Mouse (Mus musculus) hematopoietic stem cell, adult 5-6 weeks (primary cell): ENCODE measurements at regions not wholly inside any gene's neighbourhood (a gene's known extent, or its start where the extent isn't known, plus 50 kb on each side); places are given as distances from the start of the nearest gene placed in this dataset.

Experiments used
- ATAC-seq, 2 experiments: fragments of 125-278 bp in 1 of 2; replicated peaks in 1 of 2; 2 replicates each; pipeline ENCODE4 v1.8.0; 2016 to 2017; ENCODE audit warnings: inconsistent platforms in 2 of 2, mild to moderate bottlenecking in 2 of 2, moderate number of reproducible peaks in 2 of 2, low read depth in 1 of 2, moderate TSS enrichment in 1 of 2; ENCODE audit not compliant: low FRiP score in 2 of 2, poor library complexity in 2 of 2, severe bottlenecking in 2 of 2, insufficient read depth in 1 of 2, low TSS enrichment in 1 of 2

DNA sequence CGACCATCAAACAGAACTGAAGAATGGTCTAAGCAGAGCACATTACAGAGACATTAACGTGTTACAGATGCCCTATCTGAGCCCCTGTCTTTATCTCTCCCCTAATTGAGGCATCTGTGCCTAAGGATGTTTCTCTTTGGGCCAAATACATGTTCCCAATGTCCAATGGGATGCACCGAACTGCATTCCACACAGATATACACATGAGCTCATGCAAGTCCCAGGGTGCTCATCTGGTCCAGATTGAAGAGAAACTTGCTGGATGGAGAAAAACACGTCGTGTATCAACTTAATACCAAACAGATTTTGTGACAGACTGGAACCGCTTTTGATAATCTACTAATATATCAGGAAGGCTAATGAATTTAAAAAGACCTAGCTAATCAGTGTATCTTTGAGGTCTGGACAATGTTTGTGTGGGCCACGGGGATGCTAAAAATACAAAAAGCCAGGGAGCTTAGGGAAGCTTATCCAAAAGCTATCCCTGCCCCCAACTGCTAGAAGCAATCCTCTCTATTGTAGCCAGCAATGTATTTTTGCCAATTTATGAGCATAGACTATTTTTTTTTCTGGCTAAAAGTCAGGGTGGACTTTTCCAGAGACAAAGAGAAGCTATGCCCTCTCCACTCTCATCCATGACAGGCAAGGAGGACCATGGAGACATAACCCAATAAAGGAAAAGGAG is 53.4 kb upstream of the Rbpj start:
- ATAC-seq, result no peak

DNA sequence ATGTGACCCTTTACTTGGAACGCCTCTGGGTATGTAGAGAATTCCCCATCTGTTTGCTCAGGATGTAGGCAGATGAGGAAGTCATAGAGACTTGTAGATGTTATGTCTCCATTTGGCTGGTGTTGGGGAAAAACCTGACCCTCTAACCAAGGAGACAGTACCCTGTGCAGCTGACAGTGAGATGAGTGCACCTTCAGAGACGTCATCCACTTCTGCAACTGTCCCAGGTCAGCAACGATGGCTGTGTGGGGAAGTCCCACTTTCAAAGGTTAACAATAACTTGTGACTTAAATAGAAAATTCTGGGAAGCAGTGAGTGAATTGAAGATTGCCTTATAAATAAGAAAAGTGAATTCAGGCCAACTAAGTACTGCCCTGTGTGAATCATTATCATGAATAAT is 52.3 kb upstream of the Rbpj start:
- ATAC-seq, result no peak

DNA sequence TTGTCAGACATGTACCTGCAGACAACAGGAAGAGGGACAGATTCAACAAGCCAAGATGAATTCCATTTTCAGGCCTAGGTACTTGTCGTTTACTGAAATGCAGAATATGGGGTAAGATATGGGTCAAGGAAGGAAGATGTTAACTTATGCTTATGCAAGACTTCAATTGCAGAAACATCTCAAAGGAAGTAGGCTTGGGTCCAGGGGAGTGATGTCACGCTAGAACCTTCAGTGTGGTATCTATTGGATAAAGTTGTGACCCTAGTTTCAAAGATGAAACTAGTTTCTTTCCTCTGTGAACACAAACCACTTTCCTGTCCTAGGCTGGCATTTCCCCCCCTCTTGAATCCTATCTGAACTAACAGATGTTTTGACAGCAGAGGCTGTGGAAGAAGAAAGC is 50.5 kb upstream of the Rbpj start:
- peak in 1 of 2 experiments; percentile 45; a peak in 1 of 4 replicates for ATAC-seq
